Mouse (Mus musculus) MN1 (cell line): ENCODE data around the gene Ggps1.
"Not testable (repeated sequence)": the region's sequence is repeated elsewhere in the genome, so short reads cannot be mapped to it uniquely, and the experiment has no call there.

Experiments used
- DNase-seq: peaks from one replicate; pipeline ENCODE4 v3.0.0-alpha.2; 2016; ENCODE audit warnings: low spot score

The Ggps1 gene

DNA sequence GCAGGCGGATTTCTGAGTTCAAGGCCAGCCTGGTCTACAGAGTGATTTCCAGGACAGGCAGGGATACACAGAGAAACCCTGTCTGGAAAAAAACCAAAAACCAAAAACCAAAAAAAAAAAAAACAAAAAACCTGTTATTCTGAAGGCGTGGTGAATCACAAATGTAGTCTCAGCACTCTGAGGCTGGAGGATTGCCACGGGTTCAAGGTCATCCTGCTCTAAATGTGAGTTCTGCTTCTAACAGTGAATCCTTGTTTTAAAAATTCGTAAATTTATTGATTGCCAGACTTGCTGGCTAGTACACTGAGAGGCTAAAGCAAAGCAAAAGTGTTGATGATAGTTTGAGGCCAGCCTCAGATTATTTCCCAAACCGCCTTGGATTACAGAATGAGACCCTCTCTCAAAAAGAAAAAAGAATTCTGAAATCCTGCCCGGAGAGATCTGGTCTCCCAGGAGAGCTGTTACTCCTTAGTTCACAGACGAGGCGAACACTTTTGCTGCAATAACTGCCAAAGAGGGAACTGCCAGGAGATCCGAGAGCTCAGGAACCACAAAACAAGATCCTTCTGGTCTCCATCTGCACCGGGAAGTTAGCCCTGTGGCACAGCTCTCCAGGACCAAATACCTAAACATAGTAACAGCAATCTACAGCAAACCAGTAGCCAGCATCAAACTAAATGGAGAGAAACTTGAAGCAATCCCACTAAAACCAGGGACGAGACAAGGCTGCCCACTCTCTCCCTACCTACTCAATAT, 27.2 kb downstream of the Ggps1 start:
- no peak for DNase-seq

DNA sequence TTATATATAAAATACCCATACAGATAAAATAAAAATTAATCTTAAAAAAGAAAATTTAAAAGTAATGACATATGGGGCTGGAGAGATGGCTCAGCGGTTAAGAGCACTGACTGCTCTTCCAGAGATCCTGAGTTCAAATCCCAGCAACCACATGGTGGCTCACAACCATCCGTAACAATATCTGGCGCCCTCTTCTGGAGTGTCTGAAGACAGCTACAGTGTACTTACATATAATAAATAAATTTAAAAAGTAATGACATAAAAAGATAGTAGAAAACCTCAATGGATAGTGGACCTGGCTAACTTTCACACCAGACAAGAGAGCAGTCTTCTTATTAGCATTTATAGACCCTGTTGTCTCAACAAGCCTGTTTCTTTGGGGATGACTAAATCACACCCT, 27.9 kb downstream of the Ggps1 start:
- DNase-seq, result not testable (repeated sequence)

DNA sequence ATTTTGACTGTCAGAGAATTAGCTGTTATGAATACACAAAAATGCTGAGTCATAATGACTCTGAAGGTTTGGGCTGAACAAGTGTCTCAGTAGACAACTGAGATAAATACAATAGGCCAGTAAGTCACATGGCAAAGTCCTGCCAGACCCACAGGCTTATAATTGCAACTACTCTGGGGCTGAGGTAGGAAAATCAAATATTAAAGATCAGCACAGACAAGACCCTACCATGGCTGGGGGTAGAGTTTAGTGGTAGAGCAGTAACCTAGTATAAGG, 29.3 kb downstream of the Ggps1 start:
- peak; percentile 46 for DNase-seq

DNA sequence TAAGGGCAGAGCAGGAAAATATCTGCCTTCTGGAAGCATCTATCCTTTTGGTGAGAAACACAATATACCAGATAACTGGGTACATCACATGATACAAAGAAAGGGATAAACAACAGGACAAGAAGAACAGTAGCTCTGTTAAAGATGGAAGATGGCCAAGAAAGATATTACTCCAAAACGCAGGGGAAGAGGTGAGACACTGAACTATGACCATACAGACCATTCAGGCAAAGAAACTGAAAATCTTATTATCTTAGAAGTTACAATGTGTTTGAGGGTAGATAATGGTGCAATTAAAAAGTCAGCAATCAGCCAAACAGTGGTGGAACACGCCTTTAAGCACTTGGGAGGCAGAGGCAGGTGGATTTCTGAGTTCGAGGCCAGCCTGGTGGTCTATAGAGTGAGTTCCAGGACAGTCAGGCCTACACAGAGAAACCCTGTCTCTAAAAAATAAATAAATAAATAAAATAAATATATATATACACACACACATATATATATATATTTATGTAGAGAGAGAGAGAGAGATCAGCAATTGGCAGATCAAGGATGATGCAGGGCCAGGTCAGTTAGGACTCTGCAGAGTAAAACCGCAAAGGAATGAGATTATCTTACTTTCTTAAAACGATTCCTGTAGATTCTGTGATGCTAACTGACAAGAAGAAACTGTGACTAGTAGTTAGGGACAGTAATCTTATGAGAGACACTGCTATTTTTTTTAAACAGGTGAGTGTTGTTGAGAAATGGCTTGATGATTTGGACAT, 29.8 kb downstream of the Ggps1 start:
- peak; percentile 60 for DNase-seq

DNA sequence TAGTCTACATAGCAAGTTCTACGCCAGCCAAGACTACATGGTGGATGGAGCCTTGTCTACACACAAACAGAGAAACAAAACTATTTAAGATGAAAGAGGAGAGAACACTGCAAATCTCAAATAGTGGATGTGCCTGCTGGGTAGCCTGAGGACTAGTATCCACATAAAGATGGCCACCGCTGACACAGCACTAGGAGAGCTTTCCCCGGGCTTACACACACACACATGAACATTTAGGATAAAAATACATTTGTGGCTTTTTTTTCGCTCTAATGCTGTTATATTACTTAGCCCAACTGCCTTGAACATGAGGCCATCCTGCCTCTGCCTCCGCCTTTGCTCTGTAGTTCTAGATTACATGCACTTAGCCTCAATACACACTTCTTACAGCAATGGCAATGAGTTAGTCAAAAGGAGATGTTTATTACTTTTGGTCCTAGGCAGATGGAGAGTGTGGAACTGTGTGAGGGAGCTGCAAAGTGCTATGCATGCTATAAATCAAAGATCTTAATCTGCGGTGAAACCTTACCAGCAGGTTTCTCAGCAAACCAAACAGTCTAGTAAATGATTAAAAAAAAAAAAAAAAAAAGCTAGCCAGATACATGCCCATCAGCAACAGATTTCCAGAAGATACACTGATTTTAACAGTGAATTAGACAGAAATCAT, 37.0 kb downstream of the Ggps1 start:
- no peak for DNase-seq

DNA sequence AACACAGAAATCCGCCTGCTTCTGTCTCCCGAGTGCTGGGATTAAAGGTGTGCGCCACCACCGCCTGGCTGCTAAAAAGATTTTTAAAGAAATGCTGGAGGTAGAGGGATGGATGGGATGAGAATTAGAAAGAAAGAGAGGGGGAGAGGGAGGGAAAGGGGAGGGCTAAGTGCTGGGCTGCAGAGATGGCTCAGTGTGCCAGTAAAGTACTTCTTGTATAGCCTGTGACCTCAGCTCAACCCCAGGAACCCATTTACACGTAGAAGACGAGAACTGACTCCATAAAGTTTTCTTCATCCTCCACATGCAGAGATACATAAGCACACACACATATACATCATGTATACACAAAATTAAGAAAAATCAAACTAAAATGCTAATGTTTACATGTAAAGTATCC, 37.7 kb downstream of the Ggps1 start:
- DNase-seq, result no peak

DNA sequence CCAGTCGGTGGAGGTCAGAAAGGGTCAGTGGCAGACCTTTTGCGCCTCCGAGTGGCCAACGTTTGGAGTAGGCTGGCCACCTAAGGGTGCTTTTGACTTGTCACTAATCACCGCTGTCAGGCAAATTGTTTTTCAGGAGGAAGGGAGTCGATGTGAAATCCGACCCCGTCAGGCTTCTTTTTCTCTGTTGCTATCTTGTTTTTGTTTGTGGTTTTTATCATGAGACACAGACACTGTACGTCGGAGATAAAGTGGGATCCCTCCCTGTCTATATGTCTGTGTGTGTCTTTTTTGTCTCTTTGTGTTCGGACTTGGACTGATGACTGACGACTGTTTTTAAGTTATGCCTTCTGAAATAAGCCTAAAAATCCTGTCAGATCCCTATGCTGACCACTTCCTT, 41.9 kb downstream of the Ggps1 start:
- DNase-seq, result not testable (repeated sequence)

DNA sequence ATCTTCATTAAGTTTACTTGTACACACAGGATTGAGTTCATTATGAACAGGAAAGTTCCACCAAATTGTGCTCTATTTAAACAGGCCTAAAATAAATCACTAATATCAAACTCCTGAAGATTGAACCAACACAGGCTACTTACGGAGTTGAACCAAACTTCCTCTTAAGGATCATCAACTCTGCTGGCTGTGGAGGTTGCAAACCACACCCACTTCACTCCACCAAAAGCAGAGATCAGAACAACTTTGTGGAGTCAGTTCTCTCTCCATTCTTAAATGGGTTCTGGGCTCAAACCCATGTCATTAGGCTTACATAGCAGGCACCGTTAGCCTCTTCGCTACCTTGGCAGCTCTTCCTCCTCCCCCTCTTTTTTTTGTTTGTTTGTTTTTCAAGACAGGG, 44.4 kb downstream of the Ggps1 start:
- no peak for DNase-seq

DNA sequence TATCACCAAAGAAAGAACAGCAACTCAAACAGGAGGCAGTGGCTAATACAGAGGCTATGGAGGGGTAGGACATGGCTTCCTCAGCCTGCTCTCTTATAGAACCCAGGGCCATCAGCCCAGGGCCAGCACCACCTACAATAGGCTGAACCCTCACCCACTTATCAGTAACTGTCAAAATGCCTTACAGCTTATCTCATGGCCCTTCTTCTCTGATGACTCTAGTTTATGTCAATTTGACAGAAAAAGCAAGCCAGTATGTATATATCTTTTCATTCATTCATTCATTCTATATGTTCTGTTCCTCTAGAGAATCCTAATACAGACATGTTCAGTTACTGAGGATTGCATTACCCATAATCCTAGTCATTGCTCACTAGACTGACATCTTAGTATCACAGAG, 45.0 kb downstream of the Ggps1 start:
- DNase-seq, result no peak

DNA sequence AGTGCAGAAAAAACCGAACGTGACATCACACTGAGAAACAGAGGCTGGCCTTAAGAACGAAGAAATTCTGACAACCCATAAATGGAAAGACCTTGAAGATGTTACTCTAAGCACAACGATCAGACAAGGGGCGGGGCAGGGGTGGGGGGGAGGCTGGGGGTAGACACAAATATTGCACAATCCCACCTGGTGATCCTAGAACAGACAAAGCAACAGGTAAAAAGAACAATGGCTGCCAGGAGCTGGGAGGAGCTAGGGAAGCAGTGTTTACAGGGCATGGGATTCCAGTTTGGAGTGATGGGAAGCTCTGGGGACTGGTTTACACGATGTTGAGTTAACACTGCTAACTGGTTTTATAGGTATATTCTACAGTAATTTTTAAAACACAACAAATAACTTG, 47.7 kb downstream of the Ggps1 start:
- no peak for DNase-seq

DNA sequence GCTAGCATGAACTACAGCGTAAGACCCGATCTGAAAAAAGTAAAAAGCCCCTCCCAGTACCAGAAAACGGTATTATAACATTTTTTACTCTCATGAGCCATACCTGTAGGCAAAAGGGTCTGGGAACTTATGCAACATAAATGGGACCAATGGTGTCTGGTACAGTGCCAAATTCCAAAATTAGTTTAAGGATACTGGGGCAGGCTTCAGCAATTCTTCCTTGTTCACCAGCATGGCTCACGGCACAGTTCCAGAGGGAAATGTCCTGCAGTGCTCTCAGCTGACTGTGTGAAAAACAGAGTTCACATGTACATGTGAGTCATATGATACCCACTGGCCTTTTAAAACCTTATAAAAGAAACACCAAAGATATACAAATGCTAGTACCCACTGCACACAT, 48.7 kb downstream of the Ggps1 start:
- no peak for DNase-seq

DNA sequence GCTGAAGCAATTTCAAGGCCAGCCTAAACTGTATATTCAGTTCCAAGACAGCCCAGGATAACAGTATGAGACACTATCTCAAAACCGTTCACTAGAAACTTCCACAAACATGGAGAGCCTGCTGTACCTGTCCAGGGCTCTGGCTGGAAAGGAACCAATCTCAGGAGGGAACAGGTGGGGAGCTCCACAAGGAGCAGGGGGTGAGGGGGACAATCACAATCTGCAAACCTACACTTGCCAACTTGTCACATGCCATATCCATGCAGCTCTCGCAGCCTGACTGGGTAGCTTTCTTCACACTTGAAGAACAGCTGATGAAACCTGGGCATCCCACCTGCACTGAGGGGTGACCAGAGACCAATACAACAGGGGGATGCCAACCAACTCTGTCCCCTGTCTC, 49.3 kb downstream of the Ggps1 start:
- no peak for DNase-seq

DNA sequence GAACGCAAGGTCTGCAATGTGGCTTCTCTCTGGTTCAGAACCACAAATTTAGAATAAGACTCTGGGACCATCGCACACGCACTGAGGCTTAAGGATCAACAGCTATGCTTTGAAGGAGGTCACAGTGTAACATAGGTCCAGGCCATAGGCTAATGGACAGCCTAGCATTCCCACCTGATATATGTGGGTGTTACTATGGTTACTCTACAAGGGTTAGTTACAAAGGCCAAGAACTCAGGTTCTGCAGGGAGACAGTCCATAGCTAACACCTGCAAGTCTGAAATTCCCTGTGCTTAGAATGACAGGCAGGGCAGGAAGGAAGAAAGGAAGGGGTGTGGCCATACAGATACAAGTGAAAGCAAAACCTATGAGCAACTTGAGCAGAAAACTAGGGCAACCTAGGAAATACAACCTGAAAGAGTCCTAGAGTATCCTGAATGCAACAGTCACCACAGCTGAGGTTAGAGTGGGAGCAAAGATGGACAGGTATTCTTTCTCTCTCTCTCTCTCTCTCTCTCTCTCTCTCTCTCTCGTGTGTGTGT, 51.8 kb downstream of the Ggps1 start:
- no peak for DNase-seq

DNA sequence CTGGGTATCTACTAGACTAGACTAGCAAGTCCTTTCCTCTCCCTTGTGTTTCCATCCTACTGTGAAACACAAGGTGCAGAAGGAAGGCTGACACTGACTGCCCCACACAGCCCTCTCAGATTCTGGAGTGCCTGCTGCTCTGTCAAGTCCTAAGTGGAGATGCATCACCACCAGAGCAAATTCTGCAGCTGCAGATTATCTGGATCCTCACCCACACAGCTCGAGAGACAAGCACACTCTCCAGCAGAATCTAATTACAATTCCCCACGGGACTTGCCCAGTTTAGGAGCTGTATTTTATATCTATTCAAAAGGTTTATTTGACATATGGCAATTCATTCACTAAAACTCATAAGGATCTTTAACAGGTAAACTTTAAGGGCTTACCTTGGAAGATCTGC, 57.2 kb downstream of the Ggps1 start:
- DNase-seq, result peak; percentile 75

DNA sequence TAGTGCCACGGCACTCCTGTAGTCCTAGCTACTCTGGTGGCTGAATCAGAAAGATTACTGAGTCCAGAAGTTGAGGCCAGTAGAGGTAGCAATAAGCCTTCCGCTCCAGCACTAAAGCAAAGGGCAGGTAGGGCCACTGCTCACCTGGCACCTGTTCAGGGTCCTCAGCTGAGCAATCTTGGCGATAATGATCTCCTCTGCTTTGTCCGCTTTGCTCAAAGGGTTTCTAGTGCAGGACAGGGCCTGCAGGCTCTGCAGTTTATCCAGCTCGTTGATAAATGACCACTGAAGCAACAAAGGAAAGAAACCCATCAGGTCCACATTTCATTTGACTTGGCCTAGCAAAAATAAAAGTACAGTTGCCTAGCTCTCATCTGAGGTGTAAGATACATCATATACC, 58.3 kb downstream of the Ggps1 start:
- DNase-seq, result no peak

DNA sequence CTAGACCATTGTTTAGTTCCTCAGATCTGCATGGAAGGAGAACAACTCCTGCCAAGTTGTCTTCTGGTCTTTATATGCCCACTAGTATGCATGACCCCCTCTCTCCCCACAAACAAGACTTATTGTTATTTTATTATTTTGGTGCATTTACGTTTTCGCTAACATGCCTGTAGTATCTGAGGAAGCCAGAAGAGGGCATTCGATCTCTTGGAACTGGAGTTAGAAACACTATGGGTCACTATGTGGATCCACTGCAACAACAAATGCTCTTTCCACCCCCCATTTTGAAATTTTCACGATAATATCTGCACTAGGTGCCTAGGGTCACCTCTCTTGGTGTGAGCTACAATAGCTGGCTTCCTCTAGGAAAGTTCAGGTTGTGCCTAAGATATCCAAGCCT, 59.2 kb downstream of the Ggps1 start:
- DNase-seq, result no peak

DNA sequence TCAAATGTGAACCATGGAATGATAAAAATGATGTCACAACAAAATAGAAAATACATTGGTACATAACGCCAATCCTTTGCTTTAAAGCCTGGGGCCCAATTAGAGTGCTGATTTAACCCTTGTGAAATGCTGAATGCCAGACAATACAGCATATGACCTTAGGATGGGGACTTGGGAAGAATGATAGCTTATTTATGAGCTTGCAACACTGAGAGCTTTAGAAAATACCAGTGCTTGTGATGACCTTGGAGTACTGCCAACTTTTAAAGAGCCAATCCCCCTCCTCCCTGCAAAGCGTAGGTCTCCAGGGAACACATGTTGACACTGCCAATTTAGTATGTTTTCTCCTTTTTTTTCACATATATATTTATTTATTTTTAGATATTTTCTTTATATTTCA, 60.6 kb downstream of the Ggps1 start:
- DNase-seq, result peak; percentile 46
